Mouse (Mus musculus) intestine, postnatal 0 days (tissue): ENCODE results near the gene Txnip. TPM values are rescaled to one million over a fixed set of nuclear protein-coding genes. Genes with fewer than 3 reads are reported as not detected.

ENCODE experiments used
- ATAC-seq: fragments of 200-750 bp; cut with Nextera tagmentation; 2 replicates; pipeline ENCODE4 v1.8.0; 2017; ENCODE audit warnings: mild to moderate bottlenecking, moderate TSS enrichment, moderate library complexity
- H3K27ac ChIP-seq: fragments of 300-500 bp; sonication (generic); 2 replicates; pipeline ENCODE4 v1.5.1; 2014; ENCODE audit warnings: mild to moderate bottlenecking, low read depth, low read length, moderate library complexity
- H3K27me3 ChIP-seq: fragments of 300-500 bp; sonication (generic); replicated peaks from 2 replicates; pipeline ENCODE4 v1.6.1; 2014; ENCODE audit warnings: low read length, mixed read lengths; ENCODE audit not compliant: control insufficient read depth, insufficient read depth
- H3K36me3 ChIP-seq: fragments of 300-500 bp; sonication (generic); 2 replicates; pipeline ENCODE4 v1.6.1; 2014; ENCODE audit warnings: mild to moderate bottlenecking, moderate library complexity; ENCODE audit not compliant: control insufficient read depth, insufficient read depth
- H3K4me1 ChIP-seq: fragments of 300-500 bp; sonication (generic); replicated peaks from 2 replicates; pipeline ENCODE4 v1.6.1; 2014; ENCODE audit warnings: antibody characterized with exemption, low read length, mixed read lengths; ENCODE audit not compliant: control insufficient read depth, insufficient read depth
- H3K4me2 ChIP-seq: fragments of 300-500 bp; sonication (generic); replicated peaks from 2 replicates; pipeline ENCODE4 v1.6.1; 2014; ENCODE audit warnings: low read depth, mild to moderate bottlenecking, moderate library complexity
- H3K4me3 ChIP-seq: fragments of 300-500 bp; sonication (generic); 2 replicates; pipeline ENCODE4 v1.5.1; 2014; ENCODE audit warnings: low read depth, low read length
- H3K9ac ChIP-seq: fragments of 300-500 bp; sonication (generic); 2 replicates; pipeline ENCODE4 v1.6.1; 2014; ENCODE audit warnings: mild to moderate bottlenecking, low read depth, low read length
- H3K9me3 ChIP-seq: fragments of 300-500 bp; sonication (generic); 2 replicates; pipeline ENCODE4 v1.6.1; 2016; ENCODE audit warnings: mixed run types; ENCODE audit not compliant: control insufficient read depth
- CTCF ChIP-seq: sonication (generic); IDR thresholded peaks from 2 replicates; pipeline ENCODE4 v1.5.1; 2016; ENCODE audit warnings: low read depth, mild to moderate bottlenecking, control low read depth, antibody characterized with exemption, moderate library complexity
- WGBS: fragments of 180-500 bp; shearing (Covaris S2); extraction: QIAGEN DNeasy Blood & Tissue Kit; methylation state at CpG from one replicate; pipeline ENCODE4 v1.1.7; 2014; 5-methylcytosine and 5-hydroxymethylcytosine counted together
- polyA plus RNA-seq: library from polyadenylated mRNA; unstranded; fragments of >200 nt; fragmentation: Nextera tagmentation; extraction: Ambion mirVana; gene quantifications from 2 replicates; pipeline ENCODE4 v1.2.1, GENCODE M21; 2015

Txnip gene
- polyA plus RNA-seq, 1 experiment from 2014 or later, result 254 TPM

DNA sequence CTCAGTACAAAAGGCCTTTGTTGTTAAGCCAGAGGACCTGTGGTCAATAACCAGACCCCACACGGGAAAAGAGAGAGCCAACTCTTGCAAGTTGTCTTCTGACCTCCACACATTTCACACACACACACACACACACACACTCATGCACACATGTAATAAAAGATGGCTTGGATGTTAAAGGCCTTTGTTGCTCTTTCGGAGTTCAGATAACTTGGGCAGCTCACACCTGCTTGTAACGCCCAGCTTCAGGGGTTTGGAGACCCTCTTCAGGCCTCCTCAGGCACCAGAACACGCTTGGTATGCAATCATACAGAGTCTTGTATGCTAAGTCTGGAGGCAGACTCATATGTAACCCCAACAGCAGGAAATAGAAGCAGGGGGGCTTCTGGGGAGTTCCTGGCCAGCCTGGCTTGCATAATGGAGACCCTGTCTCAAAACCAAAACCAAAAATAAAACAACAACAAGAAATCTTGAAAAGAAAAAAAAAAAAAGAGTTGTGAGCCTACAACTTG lies 21.5 kb downstream of the Txnip start:
- peaks cover 16% of the 10 kb centered on the region for H3K4me1 ChIP-seq
- H3K9ac ChIP-seq, result 0 out of 2 replicates have a peak overlapping the region, but pooled peaks have one; percentile 11
- no peak for TF ChIP-seq CTCF
- no peaks in the 10 kb centered on the region for H3K27me3 ChIP-seq
- H3K36me3 ChIP-seq, result 0 out of 2 replicates have a peak, but pooled peaks cover 3% of the 10 kb centered on the region
- WGBS, result 84% methylated on average over 4 of the region's 4 CpGs
- H3K27ac ChIP-seq, result no peak overlapping the region
- no peak for ATAC-seq
- H3K4me2 ChIP-seq, result no peak overlapping the region
- no peak overlapping the region for H3K4me3 ChIP-seq
- H3K9me3 ChIP-seq, result no peaks in the 10 kb centered on the region

- peaks cover 14% of the 10 kb centered on the region for H3K4me1 ChIP-seq
- 13% methylated on average over 16 of the region's 16 CpGs for WGBS
- no peak overlapping the region for H3K4me3 ChIP-seq
- peak overlapping the region; percentile 11; the same call in 1 of the 2 replicates for H3K9ac ChIP-seq
- peak overlapping the region; percentile 42 for H3K4me2 ChIP-seq
- no peaks in the 10 kb centered on the region for H3K27me3 ChIP-seq
- H3K9me3 ChIP-seq, result no peaks in the 10 kb centered on the region
- H3K36me3 ChIP-seq, result 0 out of 2 replicates have a peak, but pooled peaks cover 3% of the 10 kb centered on the region
- ATAC-seq, result 0 out of 2 replicates have a peak, but pooled peaks have one; percentile 3
- H3K27ac ChIP-seq, result no peak overlapping the region
- peak; percentile 100 for TF ChIP-seq CTCF
Observed at GRCm38 (mm10) chr3:96579885-96580454, 22.2 kb downstream of the Txnip start.

GRCm38 (mm10) chr3:96581141-96581540 lies 23.4 kb downstream of the Txnip start:
- Histone ChIP-seq H3K9ac (no peak overlapping the region), H3K27me3 (no peaks in the 10 kb centered on the region), H3K27ac (no peak overlapping the region), H3K4me1 (peaks cover 9% of the 10 kb centered on the region), H3K4me2 (no peak overlapping the region), H3K36me3 (0 out of 2 replicates have a peak, but pooled peaks cover 3% of the 10 kb centered on the region), H3K9me3 (no peaks in the 10 kb centered on the region), H3K4me3 (no peak overlapping the region)
- ATAC-seq, result no peak
- WGBS, result 62% methylated on average over 6 of the region's 6 CpGs
- TF ChIP-seq CTCF, result no peak

GRCm38 (mm10) chr3:96581771-96582515 lies 24.2 kb downstream of the Txnip start:
- WGBS, result 85% methylated on average over 16 of the region's 16 CpGs
- H3K9me3 ChIP-seq, result no peaks in the 10 kb centered on the region
- H3K4me3 ChIP-seq, result no peak overlapping the region
- H3K9ac ChIP-seq, result no peak overlapping the region
- H3K4me1 ChIP-seq, result peaks cover 9% of the 10 kb centered on the region; the same call in 1 of the 2 replicates
- H3K27ac ChIP-seq, result no peak overlapping the region
- no peak for ATAC-seq
- TF ChIP-seq CTCF, result no peak
- H3K4me2 ChIP-seq, result no peak overlapping the region
- H3K36me3 ChIP-seq, result 0 out of 2 replicates have a peak, but pooled peaks cover 3% of the 10 kb centered on the region
- no peaks in the 10 kb centered on the region for H3K27me3 ChIP-seq

DNA sequence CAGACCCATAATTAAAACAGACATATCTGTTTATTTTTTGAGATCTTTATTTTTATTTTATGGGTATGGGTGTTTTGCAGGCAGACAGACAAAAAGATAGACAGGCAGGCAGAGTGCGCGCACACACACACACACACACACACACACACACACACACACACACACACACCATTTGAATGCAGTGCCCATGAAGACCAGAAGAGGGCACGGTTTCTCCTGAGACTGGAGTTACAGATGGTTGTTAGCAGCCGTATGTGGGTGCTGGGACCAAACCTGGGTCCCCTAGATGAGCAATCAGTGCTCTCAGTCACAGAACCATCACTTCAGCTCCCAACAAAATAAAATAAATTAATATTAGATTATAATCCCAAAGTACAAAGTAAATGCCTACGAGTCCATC lies 25.6 kb downstream of the Txnip start:
- no peak overlapping the region for H3K9ac ChIP-seq
- H3K4me3 ChIP-seq, result no peak overlapping the region
- peak; percentile 41; the same call in 1 of the 2 replicates for TF ChIP-seq CTCF
- 0 out of 2 replicates have a peak, but pooled peaks cover 3% of the 10 kb centered on the region for H3K36me3 ChIP-seq
- H3K4me1 ChIP-seq, result no peaks in the 10 kb centered on the region
- WGBS, result 89% methylated on average over 5 of the region's 5 CpGs
- no peak for ATAC-seq
- H3K9me3 ChIP-seq, result no peaks in the 10 kb centered on the region
- H3K4me2 ChIP-seq, result no peak overlapping the region
- H3K27ac ChIP-seq, result no peak overlapping the region
- H3K27me3 ChIP-seq, result no peaks in the 10 kb centered on the region

DNA sequence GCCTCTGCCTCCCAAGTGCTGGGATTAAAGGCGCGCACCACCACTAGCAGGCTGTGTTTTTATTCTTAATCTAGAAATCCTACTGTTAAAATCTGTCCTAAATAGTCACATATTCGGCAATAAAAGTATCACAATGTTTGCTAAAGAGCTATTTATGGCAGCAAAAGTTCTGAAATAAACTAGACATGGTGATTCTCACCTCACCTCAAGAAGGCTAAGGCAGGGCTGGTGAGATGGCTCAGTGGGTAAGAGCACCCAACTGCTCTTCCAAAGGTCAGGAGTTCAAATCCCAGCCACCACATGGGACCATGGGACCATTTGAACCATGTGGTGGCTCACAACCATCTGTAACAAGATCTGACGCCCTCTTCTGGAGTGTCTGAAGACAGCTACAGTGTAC lies 32.9 kb downstream of the Txnip start:
- WGBS, result 77% methylated on average over 4 of the region's 4 CpGs
- Histone ChIP-seq H3K36me3 (no peaks in the 10 kb centered on the region), H3K9ac (no peak overlapping the region), H3K4me3 (no peak overlapping the region), H3K27me3 (peaks cover 3% of the 10 kb centered on the region; the same call in 1 of the 2 replicates), H3K9me3 (no peaks in the 10 kb centered on the region), H3K4me2 (no peak overlapping the region), H3K4me1 (0 out of 2 replicates have a peak, but pooled peaks cover 4% of the 10 kb centered on the region), H3K27ac (no peak overlapping the region)
- ATAC-seq, result no peak
- no peak for TF ChIP-seq CTCF
